Mouse (Mus musculus) natural killer cell, adult 2 months (primary cell): ENCODE results near the gene Stam2.

ENCODE experiments used
- DNase-seq, 2 experiments: peaks; one replicate each; pipeline ENCODE4 v3.0.0; 2022; ENCODE audit warnings: low spot score in 2 of 2

The Stam2 gene

GRCm38 (mm10) chr2:52742256-52743158 is at the start of gene Stam2:
TSS of gene Stam2 (minus strand) at chr2:52742281.
- DNase-seq = peak; percentile 91 to 92

DNA sequence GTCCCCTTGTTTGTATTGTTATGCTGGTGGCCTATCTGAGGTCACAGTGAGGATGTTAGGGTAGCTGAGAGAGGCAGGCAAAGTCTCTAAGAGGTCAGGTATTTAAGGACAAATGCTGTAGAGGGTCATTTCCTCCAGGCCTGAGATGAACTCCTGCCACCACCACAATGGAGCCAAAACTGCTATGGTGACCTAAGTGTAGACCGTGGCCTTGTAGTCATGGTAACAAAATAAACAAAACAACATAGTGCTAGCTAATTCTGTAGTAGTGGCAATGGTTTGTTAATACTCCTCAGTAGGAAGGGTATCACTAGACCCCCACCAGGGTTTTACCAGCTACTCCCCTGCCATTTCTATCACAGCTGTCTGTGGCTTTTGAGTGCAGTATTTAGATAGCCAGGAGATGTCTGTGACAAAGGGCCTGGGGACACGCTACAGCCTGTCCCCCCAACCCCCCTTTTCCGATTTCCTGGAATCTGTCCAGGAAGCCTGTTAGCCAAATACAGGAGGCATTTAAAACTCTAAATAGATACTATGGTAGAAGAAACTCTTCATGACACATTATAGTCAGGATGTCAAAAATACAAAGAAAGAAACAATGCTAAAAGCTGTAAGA is 43.1 kb upstream of the Stam2 start:
- no peak for DNase-seq

GRCm38 (mm10) chr2:52779987-52780386 is 37.9 kb upstream of the Stam2 start:
- DNase-seq = no peak

GRCm38 (mm10) chr2:52779381-52779780 is 37.3 kb upstream of the Stam2 start:
- DNase-seq = no peak

GRCm38 (mm10) chr2:52777839-52778238 is 35.8 kb upstream of the Stam2 start:
- no peak for DNase-seq

DNA sequence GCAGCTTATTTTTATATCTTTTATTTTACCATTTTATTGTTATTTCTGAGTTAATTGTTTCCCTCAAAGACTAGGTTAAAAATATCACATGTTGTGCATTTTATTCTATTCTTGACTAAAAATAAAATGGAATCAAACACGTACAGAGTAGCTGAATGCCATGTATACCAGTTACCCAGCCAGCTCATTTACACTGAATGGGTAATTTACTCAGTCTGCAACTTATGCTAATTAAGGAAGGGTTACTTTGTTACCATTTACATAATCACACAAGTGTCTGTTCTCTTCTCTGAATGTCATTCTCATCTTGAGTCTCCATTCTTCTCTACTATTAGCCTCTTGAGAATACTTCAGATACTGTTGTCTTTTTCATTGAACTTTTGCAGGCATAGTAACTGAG is 32.3 kb upstream of the Stam2 start:
- DNase-seq = no peak

GRCm38 (mm10) chr2:52772774-52773393 is 30.8 kb upstream of the Stam2 start:
- no peak for DNase-seq

DNA sequence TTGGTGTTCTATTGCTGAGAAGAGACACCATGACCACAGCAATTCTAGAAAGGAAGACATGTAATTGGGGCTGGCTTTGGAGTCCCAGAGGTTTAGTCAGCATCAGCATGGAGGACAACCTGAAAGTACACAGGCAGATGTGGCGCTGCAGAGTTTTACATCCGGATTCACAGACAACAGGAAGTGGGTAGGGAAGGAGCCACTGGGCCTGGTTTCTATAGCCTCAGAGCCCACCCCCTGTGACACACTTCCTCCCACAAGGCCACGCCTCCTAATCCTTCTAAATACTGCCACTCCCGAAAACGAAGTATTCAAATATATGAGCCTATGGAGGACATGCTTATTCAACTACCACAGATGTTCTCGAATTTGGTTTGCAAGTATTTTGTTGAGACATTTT is 23.0 kb upstream of the Stam2 start:
- no peak for DNase-seq

DNA sequence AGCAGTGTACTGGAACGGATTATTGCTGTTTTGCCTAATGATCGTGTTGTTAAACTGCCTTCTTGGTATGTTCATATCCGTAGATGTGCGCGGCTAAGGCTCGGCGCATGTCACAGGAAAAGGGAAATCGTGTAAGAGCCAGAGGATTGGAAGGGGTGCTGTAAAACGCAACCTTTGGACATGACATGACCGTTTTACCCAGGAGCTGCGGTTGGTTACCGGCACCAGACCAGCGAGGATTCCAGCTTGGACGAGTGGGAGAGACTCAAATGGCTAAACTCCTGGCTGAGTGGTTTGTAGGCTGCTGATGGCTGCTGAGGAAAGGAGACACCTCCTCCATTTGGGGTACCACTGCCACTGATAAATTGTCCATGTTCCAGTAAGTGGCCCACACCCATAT is 21.8 kb upstream of the Stam2 start:
- DNase-seq = no peak

- DNase-seq = peak; percentile 40 to 70
Observed at GRCm38 (mm10) chr2:52763040-52763736, 21.1 kb upstream of the Stam2 start.

GRCm38 (mm10) chr2:52762529-52762928 is 20.4 kb upstream of the Stam2 start:
- no peak for DNase-seq

GRCm38 (mm10) chr2:52758627-52759026 is 16.5 kb upstream of the Stam2 start:
- DNase-seq = peak; percentile 14 to 41

- no peak for DNase-seq
Observed at GRCm38 (mm10) chr2:52756691-52757090, 14.6 kb upstream of the Stam2 start.

GRCm38 (mm10) chr2:52753573-52754317 is 11.7 kb upstream of the Stam2 start:
- no peak for DNase-seq

GRCm38 (mm10) chr2:52744099-52744498 is 2.0 kb upstream of the Stam2 start:
- DNase-seq = no peak

DNA sequence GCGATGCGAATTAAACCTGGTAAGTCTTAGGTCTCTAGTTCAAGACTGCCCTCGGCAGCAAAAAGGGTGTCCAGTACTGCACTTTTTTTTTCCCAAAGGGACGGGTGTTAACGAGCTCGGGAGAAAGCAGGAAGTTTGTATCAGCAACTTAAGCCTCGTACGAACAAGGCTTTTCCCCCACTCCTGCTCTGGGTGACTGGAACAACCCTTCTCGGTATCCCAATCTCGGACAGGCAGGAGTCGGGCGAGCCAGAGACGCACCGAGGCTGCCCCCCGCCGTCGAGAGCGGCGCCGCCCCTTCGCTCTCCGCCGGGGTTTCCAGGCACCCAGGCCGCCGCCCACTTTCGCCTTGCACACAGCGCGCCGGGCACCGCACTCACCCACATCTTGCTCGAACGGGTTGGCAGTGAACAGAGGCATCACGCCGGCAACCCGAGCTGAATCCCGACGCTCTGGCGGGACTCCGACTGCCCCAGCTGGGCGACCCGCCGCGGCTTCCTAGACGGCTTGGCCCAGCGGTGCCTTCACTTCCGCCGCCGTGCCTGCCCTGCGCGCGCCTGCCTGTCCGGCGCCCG is 313 bp downstream of the Stam2 start:
- no peak for DNase-seq

DNA sequence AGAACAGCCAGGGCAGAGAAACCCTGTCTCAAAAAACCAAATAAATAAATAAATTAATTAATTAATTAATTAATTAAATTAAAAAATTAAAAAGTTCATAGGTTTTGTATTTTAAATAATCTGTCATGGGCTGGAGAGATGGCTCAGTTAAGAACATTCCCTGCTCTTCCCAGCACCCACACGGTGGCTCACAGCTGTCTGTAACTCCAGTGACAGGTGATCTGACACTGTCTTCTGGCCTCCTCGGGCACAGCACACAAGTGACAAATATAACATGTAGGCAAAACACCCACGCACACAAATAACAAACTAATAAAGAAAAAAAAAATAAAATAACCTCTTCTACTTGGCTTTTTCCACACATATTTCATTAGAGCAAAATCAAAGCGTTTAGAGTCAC is 1.5 kb downstream of the Stam2 start:
- DNase-seq = no peak

DNA sequence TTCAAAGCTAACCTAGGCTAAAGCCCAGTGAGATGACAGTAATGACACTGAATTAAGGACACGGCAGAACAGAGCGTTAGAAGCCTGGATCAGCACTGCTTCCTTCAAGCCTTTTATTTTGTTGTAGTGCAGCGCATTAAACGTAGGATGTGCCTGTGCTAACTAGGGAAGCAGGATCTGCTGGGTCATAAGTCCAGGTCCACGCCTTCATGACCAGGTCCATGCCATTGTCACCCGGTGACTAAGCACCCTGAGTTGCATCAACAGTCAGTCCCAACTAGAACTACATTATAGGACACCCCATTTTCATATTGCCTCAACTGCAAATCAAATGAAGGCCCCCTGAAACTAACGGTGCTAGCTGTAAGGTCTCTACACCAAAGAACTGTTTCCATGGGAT is 7.6 kb downstream of the Stam2 start:
- no peak for DNase-seq

GRCm38 (mm10) chr2:52733659-52734058 is 8.4 kb downstream of the Stam2 start:
- no peak for DNase-seq

DNA sequence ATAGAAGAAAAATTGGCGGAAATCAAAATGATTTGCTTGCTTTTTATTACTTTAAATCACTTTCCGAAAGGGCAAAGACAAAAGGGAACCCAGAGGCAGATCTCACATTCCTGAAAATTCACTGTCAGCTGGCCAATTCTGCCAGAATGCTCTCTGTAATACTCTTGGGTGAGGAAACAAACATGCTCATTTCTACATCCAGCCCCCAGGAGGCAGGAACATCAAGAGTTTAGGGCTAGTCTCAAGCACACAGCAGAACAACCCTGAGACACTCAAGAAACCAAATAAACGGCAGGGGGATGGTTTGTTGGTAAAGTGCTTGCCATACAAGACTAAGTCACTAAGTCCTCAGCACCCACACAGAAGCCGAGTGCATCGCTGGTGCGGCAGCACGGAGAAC is 9.5 kb downstream of the Stam2 start:
- no peak for DNase-seq

DNA sequence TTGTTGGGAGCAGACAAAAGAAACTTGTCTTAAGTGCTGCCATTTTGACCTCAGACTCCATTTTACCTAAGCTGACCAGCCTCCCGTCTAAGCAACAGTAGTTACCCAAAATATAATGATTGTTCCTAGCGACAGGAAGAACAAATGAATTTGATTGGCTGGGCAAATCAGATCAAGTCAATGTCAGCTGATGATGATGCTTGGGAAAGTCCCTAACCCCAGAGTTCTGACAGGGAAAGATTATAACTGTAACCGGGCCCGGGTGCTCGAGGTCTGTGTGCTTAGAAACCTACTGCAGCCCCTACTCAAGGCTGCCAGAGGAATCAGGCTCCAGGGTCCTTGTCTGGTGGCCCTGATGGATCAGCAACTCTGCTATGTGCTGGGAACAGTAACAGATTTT is 10.1 kb downstream of the Stam2 start:
- peak in 1 of 2 experiments; percentile 21 for DNase-seq
